Mouse (Mus musculus): ENCODE data around the gene Olfr1126. TPM values are rescaled to one million over a fixed set of nuclear protein-coding genes. Genes with fewer than 3 reads are reported as not detected.
"Not testable (repeated sequence)": the region's sequence is repeated elsewhere in the genome, so short reads cannot be mapped to it uniquely, and the experiment has no call there.

Gene Olfr1126
- not detected in 2 replicates for polyA plus RNA-seq (2014; fragmentation: Nextera tagmentation; extraction: Ambion mirVana)

GRCm38 (mm10) chr2:87453662-87454061, at the start of gene Olfr1126:
Olfr1126 (plus strand) TSS chr2:87453962.
- H3K9me3 ChIP-seq (ENCODE audit: control insufficient read depth, low read length), result no peaks in the 10 kb centered on the region
- ATAC-seq (ENCODE audit: low FRiP score) (no peak), DNase-seq (ENCODE audit: low spot score) (no peak)
- H3K4me2 ChIP-seq (replicated peaks; ENCODE audit: low read depth, low read length), result no peak within 1 kb of the TSS
- no peak within 1 kb of the TSS for H3K4me3 ChIP-seq (ENCODE audit: low read depth, low read length)
- H3K9ac ChIP-seq (ENCODE audit: low read depth, low read length), result no peak within 1 kb of the TSS
- H3K4me1 ChIP-seq (replicated peaks; ENCODE audit: control insufficient read depth, insufficient read depth, low read length), result no peaks in the 10 kb centered on the region
- H3K27me3 ChIP-seq (ENCODE audit: control insufficient read depth, insufficient read depth, low read length), result no peaks in the 10 kb centered on the region
- no peaks in the 10 kb centered on the region for H3K36me3 ChIP-seq (ENCODE audit: control insufficient read depth, insufficient read depth, low read length)
- H3K27ac ChIP-seq (ENCODE audit: low read depth, low read length), result no peak within 1 kb of the TSS

DNA sequence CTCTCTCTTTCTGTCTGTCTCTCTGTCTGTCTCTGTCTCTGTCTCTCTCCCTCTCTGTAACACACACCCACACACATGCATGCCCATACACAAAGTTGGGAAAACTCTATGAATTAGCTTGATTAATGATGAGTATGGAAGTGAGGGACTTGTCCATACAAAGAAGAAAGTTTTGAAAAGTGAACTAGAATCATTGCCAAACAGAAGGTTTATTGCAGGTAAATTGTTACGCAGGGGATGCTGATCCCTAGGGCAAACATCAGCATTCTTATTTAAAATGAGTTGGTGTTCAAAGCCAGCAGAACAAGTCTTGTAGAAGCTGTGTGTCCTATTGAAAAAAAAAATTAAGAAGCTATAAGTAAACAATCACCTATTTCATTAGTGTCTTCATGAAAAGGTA, 37.4 kb upstream of the Olfr1126 start, which contains the start of gene Olfr1123:
TSS of gene Olfr1123 (plus strand) at position 301 of the 400 bp plus-strand sequence.
- Histone ChIP-seq H3K27ac (ENCODE audit: low read depth, low read length) (no peak within 1 kb of the TSS), H3K27me3 (ENCODE audit: control insufficient read depth, insufficient read depth, low read length) (no peaks in the 10 kb centered on the region), H3K9ac (ENCODE audit: low read depth, low read length) (no peak within 1 kb of the TSS), H3K4me3 (ENCODE audit: low read depth, low read length) (no peak within 1 kb of the TSS), H3K36me3 (ENCODE audit: control insufficient read depth, insufficient read depth, low read length) (no peaks in the 10 kb centered on the region), H3K9me3 (ENCODE audit: control insufficient read depth, low read length) (no peaks in the 10 kb centered on the region), H3K4me2 (replicated peaks; ENCODE audit: low read depth, low read length) (no peak within 1 kb of the TSS), H3K4me1 (replicated peaks; ENCODE audit: control insufficient read depth, insufficient read depth, low read length) (no peaks in the 10 kb centered on the region)
- no peak for ATAC-seq (ENCODE audit: low FRiP score)
- DNase-seq (ENCODE audit: low spot score), result no peak
- 86% methylated on average over 1 of the region's 1 CpGs for WGBS

GRCm38 (mm10) chr2:87429975-87430374, 23.8 kb upstream of the Olfr1126 start, which contains the start of gene Olfr1124:
Olfr1124 (plus strand) TSS chr2:87430275.
- no peaks in the 10 kb centered on the region for H3K36me3 ChIP-seq (ENCODE audit: control insufficient read depth, insufficient read depth, low read length)
- no peaks in the 10 kb centered on the region for H3K9me3 ChIP-seq (ENCODE audit: control insufficient read depth, low read length)
- no peak within 1 kb of the TSS for H3K4me2 ChIP-seq (replicated peaks; ENCODE audit: low read depth, low read length)
- H3K4me1 ChIP-seq (replicated peaks; ENCODE audit: control insufficient read depth, insufficient read depth, low read length), result no peaks in the 10 kb centered on the region
- 95% methylated on average over 1 of the region's 1 CpGs for WGBS
- no peak within 1 kb of the TSS for H3K4me3 ChIP-seq (ENCODE audit: low read depth, low read length)
- no peak for ATAC-seq (ENCODE audit: low FRiP score)
- DNase-seq (ENCODE audit: low spot score), result no peak
- no peak within 1 kb of the TSS for H3K27ac ChIP-seq (ENCODE audit: low read depth, low read length)
- no peaks in the 10 kb centered on the region for H3K27me3 ChIP-seq (ENCODE audit: control insufficient read depth, insufficient read depth, low read length)
- no peak within 1 kb of the TSS for H3K9ac ChIP-seq (ENCODE audit: low read depth, low read length)

GRCm38 (mm10) chr2:87437731-87438130, 16.0 kb upstream of the Olfr1126 start:
- H3K4me2 ChIP-seq (replicated peaks; ENCODE audit: low read depth, low read length), result no peak overlapping the region
- DNase-seq (ENCODE audit: low spot score) (no peak), ATAC-seq (ENCODE audit: low FRiP score) (no peak)
- H3K27me3 ChIP-seq (ENCODE audit: control insufficient read depth, insufficient read depth, low read length), result no peaks in the 10 kb centered on the region
- H3K4me1 ChIP-seq (replicated peaks; ENCODE audit: control insufficient read depth, insufficient read depth, low read length), result no peaks in the 10 kb centered on the region
- H3K27ac ChIP-seq (ENCODE audit: low read depth, low read length), result no peak overlapping the region
- no peak overlapping the region for H3K9ac ChIP-seq (ENCODE audit: low read depth, low read length)
- H3K36me3 ChIP-seq (ENCODE audit: control insufficient read depth, insufficient read depth, low read length), result no peaks in the 10 kb centered on the region
- H3K9me3 ChIP-seq (ENCODE audit: control insufficient read depth, low read length), result no peaks in the 10 kb centered on the region
- WGBS, result 88% methylated on average over 16 of the region's 16 CpGs
- H3K4me3 ChIP-seq (ENCODE audit: low read depth, low read length), result no peak overlapping the region

- whole genome bisulfite sequencing, result 91% methylated on average over 4 of the region's 4 CpGs
- ATAC-seq (ENCODE audit: low FRiP score) (no peak), DNase-seq (ENCODE audit: low spot score) (no peak)
- Histone ChIP-seq H3K27me3 (ENCODE audit: control insufficient read depth, insufficient read depth, low read length) (no peaks in the 10 kb centered on the region), H3K4me3 (ENCODE audit: low read depth, low read length) (no peak overlapping the region), H3K4me2 (replicated peaks; ENCODE audit: low read depth, low read length) (no peak overlapping the region), H3K9me3 (ENCODE audit: control insufficient read depth, low read length) (no peaks in the 10 kb centered on the region), H3K4me1 (replicated peaks; ENCODE audit: control insufficient read depth, insufficient read depth, low read length) (no peaks in the 10 kb centered on the region), H3K27ac (ENCODE audit: low read depth, low read length) (no peak overlapping the region), H3K36me3 (ENCODE audit: control insufficient read depth, insufficient read depth, low read length) (no peaks in the 10 kb centered on the region), H3K9ac (ENCODE audit: low read depth, low read length) (no peak overlapping the region)
Observed at GRCm38 (mm10) chr2:87461769-87462168, 8.0 kb downstream of the Olfr1126 start.

DNA sequence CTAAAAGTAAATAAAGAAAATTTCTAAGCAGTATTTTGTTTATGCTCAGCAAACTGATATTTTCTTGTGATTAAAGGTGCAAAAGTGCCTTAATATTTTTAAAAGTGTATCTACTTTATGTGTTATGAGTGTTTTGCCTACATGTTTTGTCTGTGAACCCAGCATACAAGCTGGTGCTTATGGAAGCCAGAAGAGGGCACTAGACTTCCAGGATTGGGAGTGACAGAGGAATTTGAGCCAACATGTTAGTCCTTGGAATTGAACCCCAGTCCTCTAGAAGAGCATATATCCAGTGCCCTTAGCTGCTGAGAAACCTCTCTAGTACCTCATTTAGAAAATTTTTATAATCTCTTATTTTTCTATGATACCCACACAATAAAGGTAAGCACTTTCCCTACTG, 26.4 kb downstream of the Olfr1126 start:
- H3K27me3 ChIP-seq (ENCODE audit: control insufficient read depth, insufficient read depth, low read length), result no peaks in the 10 kb centered on the region
- no peak overlapping the region for H3K4me2 ChIP-seq (replicated peaks; ENCODE audit: low read depth, low read length)
- no peaks in the 10 kb centered on the region for H3K36me3 ChIP-seq (ENCODE audit: control insufficient read depth, insufficient read depth, low read length)
- no peaks in the 10 kb centered on the region for H3K4me1 ChIP-seq (replicated peaks; ENCODE audit: control insufficient read depth, insufficient read depth, low read length)
- ATAC-seq (ENCODE audit: low FRiP score) (no peak), DNase-seq (ENCODE audit: low spot score) (no peak)
- no peaks in the 10 kb centered on the region for H3K9me3 ChIP-seq (ENCODE audit: control insufficient read depth, low read length)
- H3K4me3 ChIP-seq (ENCODE audit: low read depth, low read length), result no peak overlapping the region
- H3K9ac ChIP-seq (ENCODE audit: low read depth, low read length), result no peak overlapping the region
- no peak overlapping the region for H3K27ac ChIP-seq (ENCODE audit: low read depth, low read length)

- H3K9ac ChIP-seq (ENCODE audit: low read depth, low read length), result no peak overlapping the region
- H3K4me3 ChIP-seq (ENCODE audit: low read depth, low read length), result no peak overlapping the region
- no peaks in the 10 kb centered on the region for H3K27me3 ChIP-seq (ENCODE audit: control insufficient read depth, insufficient read depth, low read length)
- WGBS, result 89% methylated on average over 4 of the region's 4 CpGs
- H3K4me1 ChIP-seq (replicated peaks; ENCODE audit: control insufficient read depth, insufficient read depth, low read length), result no peaks in the 10 kb centered on the region
- no peak overlapping the region for H3K4me2 ChIP-seq (replicated peaks; ENCODE audit: low read depth, low read length)
- DNase-seq (ENCODE audit: low spot score) (no peak), ATAC-seq (ENCODE audit: low FRiP score) (no peak)
- no peak overlapping the region for H3K27ac ChIP-seq (ENCODE audit: low read depth, low read length)
- no peaks in the 10 kb centered on the region for H3K9me3 ChIP-seq (ENCODE audit: control insufficient read depth, low read length)
- no peaks in the 10 kb centered on the region for H3K36me3 ChIP-seq (ENCODE audit: control insufficient read depth, insufficient read depth, low read length)
Observed at GRCm38 (mm10) chr2:87481158-87481557, 27.4 kb downstream of the Olfr1126 start.

GRCm38 (mm10) chr2:87482276-87482675, 28.5 kb downstream of the Olfr1126 start:
- Histone ChIP-seq H3K9ac (ENCODE audit: low read depth, low read length) (no peak overlapping the region), H3K9me3 (ENCODE audit: control insufficient read depth, low read length) (no peaks in the 10 kb centered on the region), H3K4me2 (replicated peaks; ENCODE audit: low read depth, low read length) (no peak overlapping the region), H3K4me1 (replicated peaks; ENCODE audit: control insufficient read depth, insufficient read depth, low read length) (no peaks in the 10 kb centered on the region), H3K4me3 (ENCODE audit: low read depth, low read length) (no peak overlapping the region), H3K36me3 (ENCODE audit: control insufficient read depth, insufficient read depth, low read length) (no peaks in the 10 kb centered on the region), H3K27me3 (ENCODE audit: control insufficient read depth, insufficient read depth, low read length) (no peaks in the 10 kb centered on the region), H3K27ac (ENCODE audit: low read depth, low read length) (no peak overlapping the region)
- ATAC-seq (ENCODE audit: low FRiP score) (no peak), DNase-seq (ENCODE audit: low spot score) (no peak)
- WGBS, result 69% methylated on average over 2 of the region's 2 CpGs

- not testable (repeated sequence) for H3K4me2 ChIP-seq (replicated peaks; ENCODE audit: low read depth, low read length); H3K9me3 ChIP-seq (ENCODE audit: control insufficient read depth, low read length); ATAC-seq (ENCODE audit: low FRiP score); H3K4me3 ChIP-seq (ENCODE audit: low read depth, low read length); H3K36me3 ChIP-seq (ENCODE audit: control insufficient read depth, insufficient read depth, low read length); H3K27me3 ChIP-seq (ENCODE audit: control insufficient read depth, insufficient read depth, low read length); H3K27ac ChIP-seq (ENCODE audit: low read depth, low read length); H3K4me1 ChIP-seq (replicated peaks; ENCODE audit: control insufficient read depth, insufficient read depth, low read length); H3K9ac ChIP-seq (ENCODE audit: low read depth, low read length); DNase-seq (ENCODE audit: low spot score)
- WGBS, result 93% methylated on average over 3 of the region's 5 CpGs
Observed at GRCm38 (mm10) chr2:87496993-87497392, 43.2 kb downstream of the Olfr1126 start, which contains the start of gene Pramel7. Pramel7 (minus strand) TSS chr2:87497093.

Measured in hindbrain, embryonic 11.5 days (tissue).